ENCODE assay signal across 8 mouse cellular contexts in the genomic region with DNA sequence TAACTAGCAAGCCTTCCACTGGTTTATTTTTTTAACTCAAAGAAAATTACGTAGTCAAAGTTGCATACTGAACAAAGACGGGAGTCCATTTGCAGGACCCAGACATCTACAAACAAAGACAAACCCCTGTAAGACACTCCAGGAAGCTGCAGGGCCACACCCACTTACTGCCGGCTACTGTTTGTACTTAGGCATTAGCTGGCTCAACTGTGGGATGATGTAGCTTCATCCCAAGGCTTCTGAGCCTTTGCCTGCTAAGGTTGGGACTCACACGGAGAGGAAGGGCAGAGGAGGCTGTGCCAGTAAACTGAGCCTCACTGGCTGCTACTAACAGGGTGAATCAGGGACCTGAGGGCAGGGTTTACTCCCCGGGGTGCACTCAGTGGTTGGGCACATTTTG.
DNase-seq lines count a peak whose midpoint lies in the region; ATAC-seq and TF ChIP-seq lines count a peak whose summit lies in the region.

No protein-coding gene starts in this region.

- H3K4me3 ChIP-seq in heart, embryonic 15.5 days = no peak overlapping the region
- H3K4me3 ChIP-seq in myocyte = peak overlapping the region; percentile 1

- no peaks in the 10 kb centered on the region for H3K27me3 ChIP-seq in heart, embryonic 15.5 days
- H3K27me3 ChIP-seq in myocyte (ENCODE audit: control insufficient read depth, insufficient read depth, insufficient read length) = no peaks in the 10 kb centered on the region

- ATAC-seq in heart, embryonic 15.5 days (replicated peaks; ENCODE audit: insufficient number of reproducible peaks, insufficient read depth, low FRiP score, low read depth) = no peak
- no peak for ATAC-seq in erythroblast, adult 5-6 weeks (replicated peaks; ENCODE audit: low FRiP score, poor library complexity, severe bottlenecking)

- H3K4me1 ChIP-seq in heart, embryonic 15.5 days (replicated peaks) = peaks cover 77% of the 10 kb centered on the region

- peak; percentile 14 for TF ChIP-seq POLR2A in myocyte (IDR thresholded peaks at IDR 0.05; ENCODE audit: insufficient read length, low read depth)

- whole genome bisulfite sequencing in heart, embryonic 15.5 days = 24% methylated on average over 5 of the region's 5 CpGs

- peak overlapping the region; percentile 29; the same call in 1 of the 2 replicates for H3K4me2 ChIP-seq in heart, embryonic 15.5 days
- peak overlapping the region; percentile 86 for H3K4me2 ChIP-seq in myocyte (ENCODE audit: low read depth)

- H3K79me2 ChIP-seq in myocyte (ENCODE audit: control insufficient read depth, insufficient read depth) = peaks cover 48% of the 10 kb centered on the region

- H3ac ChIP-seq in myocyte (ENCODE audit: control insufficient read depth, insufficient read length) = no peak overlapping the region

- peak; percentile 92 for DNase-seq in ES-CJ7 (ENCODE audit: low read depth, low spot score)
- peak; percentile 59 for DNase-seq in adrenal gland, postnatal 14 days
- DNase-seq in kidney, postnatal 36 days = peak; percentile 60 to 66
- DNase-seq in cerebellum, postnatal 4 days (ENCODE audit: low spot score in 2 of 2) = no peak
- no peak for DNase-seq in urinary bladder, adult 18-20 months (ENCODE audit: low spot score in 2 of 2)

- no peaks in the 10 kb centered on the region for H3K9me3 ChIP-seq in heart, embryonic 15.5 days (replicated peaks)

- peak overlapping the region; percentile 80 for H3K27ac ChIP-seq in heart, embryonic 15.5 days

- H3K9ac ChIP-seq in heart, embryonic 15.5 days = no peak overlapping the region; the same call in 1 of the 2 replicates

- no peaks in the 10 kb centered on the region for H3K36me3 ChIP-seq in heart, embryonic 15.5 days
- H3K36me3 ChIP-seq in myocyte (ENCODE audit: control insufficient read depth, insufficient read depth) = no peaks in the 10 kb centered on the region

TF ChIP-seq in myocyte, 11 proteins besides CTCF, POLR2A, EP300 and RAD21:
- no peak for TF ChIP-seq MYOD1 (IDR thresholded peaks at IDR 0.05; ENCODE audit: control insufficient read depth in 1 of 3, insufficient read length in 2 of 3, low read depth in 2 of 3)
- TF ChIP-seq MYOG (IDR thresholded peaks at IDR 0.05; ENCODE audit: control insufficient read depth in 1 of 3, insufficient read depth in 1 of 3, insufficient read length in 2 of 3, low read depth in 2 of 3) = no peak
- TF ChIP-seq TCF3 (IDR thresholded peaks at IDR 0.05; ENCODE audit: insufficient read length, low read depth) = no peak

Comparison
In these comparisons a context has a peak if more than half of its experiments do, and no peak if none do; other contexts are left out.
1. DNase-seq: peak in ES-CJ7 (single experiment), adrenal gland, postnatal 14 days (single experiment) and kidney, postnatal 36 days (2 of 2); none in cerebellum, postnatal 4 days (0 of 2) and urinary bladder, adult 18-20 months (0 of 2).